Mouse (Mus musculus) thymus, postnatal 36 days (tissue): ENCODE results near the gene Cdk5.
A peak's percentile ranks its signal among the peaks of the same experiment; 100 is the strongest.

Experiments
- DNase-seq, 2 experiments: peaks; one replicate each; pipeline ENCODE4 v3.0.0; 2022; ENCODE audit warnings: mixed read lengths in 2 of 2

Gene Cdk5

GRCm38 (mm10) chr5:24427981-24428402, 4.7 kb upstream of the Cdk5 start:
- DNase-seq = no peak

GRCm38 (mm10) chr5:24427285-24427633, 3.9 kb upstream of the Cdk5 start:
- DNase-seq = no peak

GRCm38 (mm10) chr5:24426556-24427284, 3.4 kb upstream of the Cdk5 start:
- DNase-seq = no peak

- DNase-seq = peak in 1 of 2 experiments; percentile 51
Observed at GRCm38 (mm10) chr5:24426037-24426432, 2.7 kb upstream of the Cdk5 start.

GRCm38 (mm10) chr5:24425421-24426036, 2.2 kb upstream of the Cdk5 start:
- DNase-seq = peak; percentile 75 to 79

GRCm38 (mm10) chr5:24424861-24425411, 1.6 kb upstream of the Cdk5 start:
- DNase-seq = peak; percentile 85 to 90

GRCm38 (mm10) chr5:24424004-24424781, 863 bp upstream of the Cdk5 start:
- no peak for DNase-seq

GRCm38 (mm10) chr5:24420381-24420780, 2.9 kb downstream of the Cdk5 start:
- DNase-seq = no peak

- DNase-seq = no peak
Observed at GRCm38 (mm10) chr5:24417587-24417986, 5.7 kb downstream of the Cdk5 start.

- DNase-seq = peak; percentile 60 to 66
Observed at GRCm38 (mm10) chr5:24416222-24416736, 7.1 kb downstream of the Cdk5 start.

GRCm38 (mm10) chr5:24413938-24414337, 9.4 kb downstream of the Cdk5 start:
- DNase-seq = no peak

GRCm38 (mm10) chr5:24413042-24413693, 10.2 kb downstream of the Cdk5 start, which contains the start of gene Asic3:
Gene Asic3, plus strand, starts transcription at chr5:24413392.
- DNase-seq = no peak

GRCm38 (mm10) chr5:24412063-24412462, 11.3 kb downstream of the Cdk5 start:
- no peak for DNase-seq

- DNase-seq = no peak
Observed at GRCm38 (mm10) chr5:24409466-24409865, 13.9 kb downstream of the Cdk5 start.

GRCm38 (mm10) chr5:24408651-24409050, 14.7 kb downstream of the Cdk5 start:
- no peak for DNase-seq

GRCm38 (mm10) chr5:24405389-24405876, 17.9 kb downstream of the Cdk5 start:
- DNase-seq = no peak

GRCm38 (mm10) chr5:24404594-24405360, 18.6 kb downstream of the Cdk5 start:
- DNase-seq = no peak

GRCm38 (mm10) chr5:24401969-24402368, 21.4 kb downstream of the Cdk5 start:
- no peak for DNase-seq

- no peak for DNase-seq
Observed at GRCm38 (mm10) chr5:24400911-24401605, 22.3 kb downstream of the Cdk5 start.

GRCm38 (mm10) chr5:24400362-24400761, 23.0 kb downstream of the Cdk5 start:
- DNase-seq = no peak

GRCm38 (mm10) chr5:24399686-24400085, 23.6 kb downstream of the Cdk5 start:
- no peak for DNase-seq
